Mouse (Mus musculus) CD4-positive, CD25-positive, alpha-beta regulatory T cell, adult 2 months (primary cell): ENCODE results near the gene Fat4.

Experiments used
- DNase-seq: peaks from one replicate; pipeline ENCODE4 v3.0.0-alpha.2; 2012; ENCODE audit warnings: low read depth, low spot score

The Fat4 gene

DNA sequence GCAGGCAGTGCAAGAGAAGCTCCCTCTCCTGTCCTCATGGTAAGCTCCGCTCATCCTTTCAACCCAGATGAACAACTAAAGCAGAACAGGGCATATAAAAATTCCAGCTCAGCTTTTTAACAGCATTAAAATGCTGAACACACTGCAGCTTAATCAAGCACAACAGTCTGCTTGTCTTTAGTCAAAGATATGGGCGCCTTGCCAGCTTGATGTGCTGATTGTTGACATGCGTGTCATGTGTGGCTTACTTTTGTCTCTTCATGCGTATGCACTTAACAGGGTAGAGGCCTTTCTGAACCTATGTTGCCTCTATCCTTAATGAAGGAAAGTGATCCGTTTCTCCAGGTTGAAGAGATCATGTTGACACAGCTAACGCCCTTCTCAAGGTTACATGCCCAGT lies 75.6 kb downstream of the Fat4 start:
- no peak for DNase-seq

DNA sequence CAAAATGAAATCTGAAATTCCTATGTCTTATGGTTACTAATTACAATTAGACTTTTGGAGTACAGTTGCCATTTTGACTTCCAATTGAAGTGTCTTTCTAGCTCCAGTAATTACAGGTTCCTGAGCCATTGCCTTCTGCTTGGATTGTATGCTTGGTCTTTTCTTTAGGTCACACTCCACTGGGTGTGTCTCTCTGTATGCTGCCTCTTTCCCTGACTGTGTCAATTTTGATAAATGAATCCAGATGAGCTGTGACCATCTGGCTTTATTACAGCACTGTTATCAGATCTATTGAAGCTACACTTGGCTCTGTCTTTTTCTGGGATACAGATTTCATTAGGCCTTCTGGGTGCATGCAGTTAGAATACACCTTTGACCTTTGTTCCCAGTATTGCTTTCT lies 80.7 kb downstream of the Fat4 start:
- DNase-seq: no peak

DNA sequence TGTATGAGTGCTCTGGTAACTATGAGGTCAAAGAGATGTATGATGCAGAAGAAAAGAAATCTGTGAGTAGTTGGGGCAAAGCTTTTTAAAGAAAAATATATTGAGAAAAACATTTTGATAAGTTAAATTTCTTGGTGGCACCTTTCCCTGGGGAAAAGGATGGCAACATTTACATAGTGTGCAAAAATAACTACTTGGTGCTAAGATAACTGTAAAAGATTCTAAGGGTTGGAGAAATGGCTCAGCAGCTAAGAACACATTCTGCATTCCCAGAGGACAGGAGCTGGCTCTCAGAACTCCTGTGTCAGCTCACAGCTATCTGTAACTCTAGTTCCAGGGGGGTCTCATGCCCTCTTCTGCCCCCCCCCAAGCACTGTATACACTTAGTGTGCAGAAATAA lies 99.6 kb downstream of the Fat4 start:
- no peak for DNase-seq

DNA sequence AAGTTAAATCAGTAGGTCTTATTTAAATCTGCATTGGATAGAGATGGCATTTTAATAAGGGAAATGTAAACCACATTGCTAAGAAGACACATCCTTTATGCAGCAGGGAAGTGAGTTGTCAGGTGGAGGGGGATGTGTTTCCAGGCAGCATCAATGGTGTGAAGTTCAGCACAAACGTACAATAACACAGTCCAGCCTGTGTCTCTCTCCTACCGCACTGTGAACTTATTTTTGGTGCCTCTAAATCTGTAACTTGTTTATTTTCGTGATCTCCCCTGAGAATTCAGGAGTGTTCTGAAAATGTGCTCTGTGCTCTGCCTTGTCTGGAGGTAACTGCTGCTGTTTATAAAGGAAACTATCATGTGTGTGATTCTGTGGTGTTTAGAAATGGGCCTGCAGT lies 102.4 kb downstream of the Fat4 start:
- DNase-seq: no peak

DNA sequence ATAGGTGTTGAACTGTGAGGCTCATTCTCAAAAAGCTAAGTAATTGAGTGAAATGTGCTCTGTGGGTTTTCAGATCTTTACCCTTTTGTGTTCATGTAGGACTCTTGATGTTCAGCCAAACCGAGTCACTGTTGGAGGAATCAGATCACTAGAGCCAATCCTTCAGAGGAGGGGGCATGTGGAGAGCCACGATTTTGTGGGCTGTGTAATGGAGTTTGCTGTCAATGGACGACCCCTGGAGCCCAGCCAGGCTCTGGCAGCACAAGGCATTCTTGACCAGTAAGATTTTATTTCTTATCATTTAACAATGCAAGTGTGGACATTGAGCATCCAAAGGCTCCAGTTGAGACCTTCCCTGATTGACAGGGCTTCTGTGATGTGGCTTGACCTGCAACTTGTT lies 113.3 kb downstream of the Fat4 start:
- DNase-seq: no peak

DNA sequence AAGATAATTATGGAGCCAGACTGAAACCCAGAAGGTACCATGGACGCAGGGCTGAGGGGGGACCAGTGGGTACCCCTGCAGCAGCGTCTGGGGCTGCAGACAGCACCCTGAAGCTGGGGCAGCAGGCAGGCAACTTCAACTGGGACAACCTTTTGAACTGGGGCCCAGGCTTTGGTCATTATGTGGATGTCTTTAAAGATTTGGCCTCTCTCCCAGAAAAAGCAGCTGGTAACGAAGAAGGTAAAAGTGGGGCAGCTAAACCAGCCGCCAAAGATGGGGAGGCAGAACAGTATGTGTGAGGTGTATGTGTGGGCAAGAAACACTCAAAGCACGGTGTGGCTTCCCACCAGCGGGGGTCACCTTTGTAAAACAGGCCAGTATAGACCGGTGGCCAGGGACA lies 123.8 kb downstream of the Fat4 start:
- DNase-seq: no peak

DNA sequence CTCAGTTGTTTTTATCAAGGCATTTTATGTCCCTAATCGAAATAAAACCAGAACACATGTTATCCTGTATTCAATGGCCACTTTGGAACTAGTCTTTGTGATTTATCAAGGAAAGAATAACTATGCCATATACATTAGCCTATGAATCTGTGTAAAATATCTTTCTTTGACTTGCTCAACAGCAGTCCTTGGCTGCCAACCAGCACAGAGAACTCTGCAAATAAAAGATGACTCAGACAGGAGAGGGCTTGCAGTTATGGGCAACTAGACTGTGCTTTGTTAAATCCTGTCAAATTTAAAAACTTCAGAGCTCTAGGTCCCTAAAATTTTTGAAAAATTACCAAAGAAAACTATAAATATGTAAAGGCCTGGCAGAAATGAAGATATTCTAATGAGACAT lies 130.9 kb downstream of the Fat4 start:
- DNase-seq: no peak

DNA sequence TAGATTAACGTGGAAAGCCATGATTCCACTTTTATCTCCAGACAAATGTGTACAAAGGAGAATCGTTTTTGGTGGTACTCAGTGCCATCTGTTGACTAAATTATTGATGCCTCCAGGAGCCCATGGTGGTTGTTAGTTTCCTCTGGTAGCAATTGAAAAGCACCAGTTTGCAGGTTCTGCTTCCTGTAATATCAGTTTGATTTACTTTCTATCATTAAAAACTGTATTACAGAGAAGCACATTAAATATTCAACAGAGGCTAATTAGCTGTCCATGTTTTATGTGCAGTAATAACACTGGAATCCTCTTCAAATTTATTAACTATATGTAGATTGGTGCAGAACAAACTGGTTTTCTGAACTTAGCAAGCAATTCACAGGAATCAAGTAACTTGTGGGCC lies 149.4 kb downstream of the Fat4 start:
- no peak for DNase-seq

DNA sequence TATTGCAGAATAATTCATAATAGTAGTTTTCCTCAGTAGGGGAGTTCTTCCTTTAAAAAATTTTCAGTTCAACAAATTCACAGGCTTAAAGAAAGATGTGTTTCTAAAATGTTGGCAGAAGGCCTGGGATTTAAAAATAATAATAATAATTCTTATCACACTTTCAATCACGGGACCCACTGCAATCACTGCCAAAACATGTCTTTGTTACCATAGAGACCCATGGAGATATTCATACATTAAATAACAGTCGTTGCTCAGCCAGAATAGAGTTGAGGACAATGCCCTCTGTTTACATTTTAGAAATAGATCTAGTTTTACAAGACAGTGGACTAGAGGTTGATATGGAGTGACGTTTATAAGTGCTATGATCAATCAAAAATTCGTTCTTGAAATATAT lies 159.7 kb downstream of the Fat4 start:
- DNase-seq: no peak

DNA sequence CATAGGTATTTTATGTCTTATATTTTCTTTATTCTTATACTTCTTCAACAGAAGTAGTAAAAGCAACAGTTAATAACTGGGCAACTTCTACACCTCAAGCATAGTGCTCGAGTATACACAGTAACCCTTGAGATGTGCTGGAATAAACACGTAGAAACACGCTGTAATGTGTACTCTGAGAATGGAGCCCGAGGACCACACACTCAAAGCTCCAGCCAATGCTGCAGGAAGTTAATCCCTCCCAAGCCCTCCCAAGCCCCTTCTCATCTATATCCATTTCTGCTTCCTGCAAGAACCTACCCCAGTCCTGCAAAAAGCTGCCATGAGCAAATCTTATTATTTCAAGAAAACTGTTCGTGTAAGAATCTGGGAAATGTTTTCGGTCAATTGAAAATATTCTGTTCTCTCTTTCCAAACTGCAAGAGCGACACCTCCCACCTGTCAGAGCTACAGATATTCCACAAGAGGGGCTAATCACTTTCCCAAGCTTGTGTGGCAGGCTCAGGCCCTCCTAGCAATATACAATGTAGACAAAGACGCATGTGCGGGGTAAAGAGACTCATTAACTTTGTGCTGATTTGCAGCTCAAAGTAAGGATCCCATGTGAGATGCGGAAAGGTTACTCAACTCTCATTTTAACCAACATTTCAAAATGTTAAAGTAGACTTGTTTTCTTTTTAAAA lies 161.0 kb downstream of the Fat4 start:
- no peak for DNase-seq

DNA sequence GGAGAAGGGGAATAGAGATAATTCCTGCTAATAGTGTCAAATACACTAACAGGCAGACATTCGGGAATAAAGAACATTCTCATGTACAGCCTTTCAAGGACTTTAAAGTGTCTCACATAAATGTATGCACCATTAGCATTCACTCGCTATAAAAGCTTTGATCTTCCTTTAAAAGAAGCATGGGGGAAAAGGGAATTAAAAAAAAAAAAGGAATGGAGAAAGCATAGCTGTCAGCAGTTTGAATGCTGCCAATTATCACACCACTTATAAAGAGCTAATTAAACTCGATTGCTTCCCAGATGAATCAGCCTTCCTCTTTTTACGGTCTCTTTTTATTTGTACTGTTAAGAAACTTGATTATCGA lies 161.5 kb downstream of the Fat4 start:
- DNase-seq: no peak

DNA sequence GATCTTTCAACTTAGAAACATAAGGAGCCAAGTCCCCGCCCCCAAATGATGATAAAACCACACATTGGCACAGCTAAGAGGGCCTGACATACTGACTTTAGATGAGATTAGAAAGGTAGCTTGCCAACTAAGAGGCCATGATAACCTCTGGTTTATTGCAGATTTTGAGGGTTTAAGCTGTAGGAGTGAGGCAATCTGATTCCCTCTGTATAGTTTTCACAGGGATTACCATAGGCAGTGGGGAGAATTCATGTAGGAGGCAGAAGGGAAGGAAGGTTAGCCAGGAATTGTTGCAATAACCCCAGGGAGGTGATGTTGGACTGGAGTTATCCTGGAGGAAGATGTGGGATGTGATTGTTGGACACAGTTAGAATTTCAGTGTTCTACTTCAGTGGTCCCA lies 163.4 kb downstream of the Fat4 start:
- DNase-seq: no peak

DNA sequence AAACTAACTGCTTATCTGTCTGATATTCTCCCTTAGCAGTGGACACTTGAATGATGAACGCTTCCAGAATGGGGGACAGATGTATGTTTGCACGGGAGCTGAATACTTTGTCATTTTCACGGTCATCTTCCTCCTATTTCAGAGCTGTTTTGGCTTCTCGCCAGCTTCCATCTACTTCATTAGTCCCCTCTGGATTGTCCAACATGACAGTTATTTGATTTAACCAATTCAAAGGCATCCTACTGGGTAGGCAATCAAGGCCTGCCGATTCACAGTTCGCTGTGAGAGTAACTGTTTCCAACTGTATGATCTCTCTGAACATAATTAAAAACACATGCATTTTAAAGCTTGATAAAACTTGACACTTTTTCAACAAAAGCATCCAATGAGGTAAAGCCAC lies 166.3 kb downstream of the Fat4 start:
- DNase-seq: no peak
